Mouse (Mus musculus) telencephalon, adult 2 months (tissue): Measurements from ENCODE around the gene Ptprg.
"Not testable (repeated sequence)": the region's sequence is repeated elsewhere in the genome, so short reads cannot be mapped to it uniquely, and the experiment has no call there.

Source experiments
- DNase-seq: peaks from one replicate; pipeline ENCODE4 v3.0.0-alpha.2; 2011; ENCODE audit warnings: low read depth, low spot score

Ptprg gene

GRCm38 (mm10) chr14:11962561-11962960 lies 409.2 kb downstream of the Ptprg start:
- no peak for DNase-seq

DNA sequence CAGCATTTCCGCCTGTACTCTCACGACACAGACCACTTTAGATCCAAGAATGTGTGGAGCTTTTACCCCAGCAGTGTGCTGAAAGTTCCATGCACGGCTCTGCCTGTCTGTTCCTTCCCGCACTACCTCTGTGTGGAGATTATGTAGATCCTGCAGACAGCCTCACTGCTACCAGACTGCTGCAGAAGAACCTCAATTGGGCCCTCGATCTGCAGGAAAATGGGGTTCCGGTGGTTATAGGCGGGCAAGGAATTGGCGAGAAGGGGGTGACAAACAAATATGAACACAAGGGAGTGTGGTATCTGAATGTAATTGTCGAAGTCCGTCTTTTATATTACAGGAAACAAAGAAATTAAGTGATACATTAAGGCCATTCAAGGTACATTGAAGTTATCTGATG lies 410.5 kb downstream of the Ptprg start:
- no peak for DNase-seq

GRCm38 (mm10) chr14:11964326-11964725 lies 411.0 kb downstream of the Ptprg start:
- DNase-seq, result not testable (repeated sequence)

DNA sequence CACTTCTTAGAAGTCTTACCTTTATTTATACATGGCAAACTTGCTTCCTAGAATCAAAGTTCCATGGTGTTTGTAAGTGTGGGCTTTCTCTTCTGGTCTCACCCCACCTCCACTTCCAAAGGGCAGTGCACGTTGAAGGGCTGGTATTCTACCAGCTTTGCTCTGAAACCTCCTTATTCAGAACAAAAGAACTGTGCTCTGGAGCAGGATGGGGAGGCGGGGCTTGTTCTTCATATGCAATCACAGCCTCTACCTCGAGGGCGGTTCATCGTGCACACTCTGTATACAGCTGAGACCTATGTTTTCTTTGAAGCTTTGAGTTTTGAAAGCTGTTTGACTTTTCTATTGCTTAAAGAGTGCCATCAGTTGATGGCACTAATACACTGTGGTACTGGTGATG lies 412.5 kb downstream of the Ptprg start:
- DNase-seq, result no peak

DNA sequence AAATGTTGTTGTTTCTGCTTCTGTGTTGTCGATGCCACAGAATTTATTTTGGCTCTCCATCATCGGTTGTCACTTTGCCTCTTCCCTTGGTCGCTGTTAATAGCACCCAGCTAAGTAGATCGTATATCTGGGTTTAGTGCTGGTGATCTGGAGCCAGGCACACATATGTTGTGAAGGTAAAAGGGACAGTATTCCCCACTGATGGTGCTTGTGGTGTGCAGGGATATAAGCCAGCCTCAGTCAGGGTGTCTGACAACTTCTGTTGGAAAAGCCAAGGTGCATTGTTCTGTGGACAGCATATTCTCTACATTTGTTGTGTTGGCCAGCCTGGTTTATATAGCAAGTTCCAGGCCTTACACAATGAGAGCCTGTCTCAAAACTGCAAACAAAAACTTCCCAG lies 428.4 kb downstream of the Ptprg start:
- no peak for DNase-seq

- DNase-seq, result no peak
These were observed 429.7 kb downstream of the Ptprg start for GRCm38 (mm10) chr14:11983031-11983430.

- no peak for DNase-seq
These were observed 430.8 kb downstream of the Ptprg start for GRCm38 (mm10) chr14:11984086-11984485.

DNA sequence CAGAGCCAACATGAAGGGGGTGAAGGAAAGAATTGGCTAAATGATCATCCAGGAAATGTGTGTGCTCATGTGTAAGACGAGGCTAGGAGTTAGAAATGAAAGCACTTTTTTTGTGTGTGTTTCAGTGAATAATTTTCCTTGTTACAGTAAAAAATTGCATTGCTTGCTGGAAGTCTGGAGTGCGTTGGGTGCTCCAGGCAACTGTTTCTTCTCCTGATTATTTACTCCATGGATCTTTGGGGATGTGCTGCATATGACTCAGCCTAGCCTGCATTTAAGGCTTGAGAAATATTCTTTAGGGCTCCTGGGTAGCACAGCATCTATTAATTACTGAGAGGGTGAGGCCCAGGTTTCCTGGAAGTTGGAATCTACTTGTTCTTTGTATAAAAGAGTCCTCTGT lies 435.6 kb downstream of the Ptprg start:
- DNase-seq, result no peak

- no peak for DNase-seq
These were observed 437.8 kb downstream of the Ptprg start for GRCm38 (mm10) chr14:11991151-11991550.

- no peak for DNase-seq
These were observed 438.8 kb downstream of the Ptprg start for GRCm38 (mm10) chr14:11992111-11992510.

DNA sequence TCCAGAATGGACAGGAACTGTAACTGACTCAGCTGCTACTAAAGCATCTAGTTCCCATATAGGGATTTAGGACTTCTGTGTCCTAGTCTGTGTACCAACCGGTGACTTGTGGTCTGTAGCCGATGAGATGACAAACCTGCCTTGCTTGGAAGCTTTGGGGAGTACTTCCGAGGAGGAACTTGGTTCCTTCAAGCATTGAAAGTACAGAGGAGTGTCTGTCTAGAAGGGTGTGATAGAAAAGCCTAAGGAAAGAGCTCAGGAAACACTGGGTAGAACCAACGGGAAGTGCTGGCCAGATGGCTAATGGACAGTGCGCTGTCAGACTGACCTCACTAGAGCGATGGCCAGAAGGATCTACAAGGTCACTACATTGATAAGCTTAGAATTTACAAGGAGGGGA lies 439.2 kb downstream of the Ptprg start:
- DNase-seq, result no peak

DNA sequence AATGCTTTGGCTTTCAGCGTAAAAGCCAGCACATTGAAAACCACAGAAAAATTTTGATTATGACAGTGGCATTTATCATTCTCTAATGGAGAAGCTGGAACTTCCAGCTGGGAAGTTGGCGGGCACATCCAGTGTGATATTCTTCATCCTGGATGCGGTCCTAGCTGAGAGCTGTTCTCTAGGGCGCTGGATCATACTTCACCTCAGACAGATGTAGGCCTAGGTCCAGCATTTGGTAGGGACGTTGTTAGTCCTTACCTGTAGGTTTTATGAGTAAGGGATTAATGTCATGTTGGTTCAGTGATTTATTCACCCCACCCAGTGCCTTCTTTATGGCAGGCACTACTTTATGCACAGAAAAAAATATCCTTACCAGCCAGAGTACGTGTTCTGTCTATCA lies 444.2 kb downstream of the Ptprg start:
- no peak for DNase-seq

DNA sequence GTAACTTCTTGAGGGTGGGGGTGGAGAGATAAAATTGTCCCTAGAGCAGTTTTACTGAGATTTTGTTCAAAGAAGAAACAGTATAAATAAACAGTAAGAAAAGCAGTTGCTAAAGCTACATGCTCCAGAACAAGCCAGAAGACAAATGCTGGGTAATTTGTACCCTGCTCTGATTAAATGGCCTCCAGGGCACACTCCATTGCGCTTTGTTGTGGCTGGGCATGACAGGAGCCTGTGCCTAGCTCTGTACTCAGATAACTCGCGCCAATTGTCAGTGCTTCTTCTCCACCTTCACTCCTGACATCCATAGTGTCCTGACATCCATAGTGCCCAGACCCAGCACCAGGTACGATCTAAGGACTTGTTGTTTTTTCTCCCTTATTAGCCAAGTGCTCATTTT lies 445.1 kb downstream of the Ptprg start:
- DNase-seq, result no peak

GRCm38 (mm10) chr14:12004061-12004460 lies 450.7 kb downstream of the Ptprg start:
- peak; percentile 58 for DNase-seq

DNA sequence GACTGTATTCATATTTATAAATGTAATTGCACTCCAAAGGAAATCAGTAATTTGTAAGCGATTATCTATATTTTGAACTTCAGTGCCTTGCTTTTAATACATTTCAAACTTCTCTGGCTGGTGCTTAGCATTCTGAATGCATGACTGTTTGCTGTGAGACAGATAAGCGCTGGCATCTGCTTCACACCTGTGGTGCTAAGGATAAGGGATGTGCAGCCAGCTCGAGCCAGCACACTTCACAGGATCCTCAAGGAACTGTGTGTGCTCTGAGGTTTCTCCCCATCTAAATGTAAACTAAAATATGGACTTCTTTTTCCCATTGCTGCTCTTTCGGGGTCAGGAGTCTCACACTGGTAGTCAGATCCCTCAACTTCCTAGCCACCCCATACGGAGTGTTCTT lies 458.4 kb downstream of the Ptprg start:
- DNase-seq, result peak; percentile 22

- DNase-seq, result no peak
These were observed 472.7 kb downstream of the Ptprg start for GRCm38 (mm10) chr14:12025812-12026728.

- DNase-seq, result no peak
These were observed 473.9 kb downstream of the Ptprg start for GRCm38 (mm10) chr14:12027247-12027646.

GRCm38 (mm10) chr14:12029926-12030325 lies 476.6 kb downstream of the Ptprg start:
- DNase-seq, result no peak

GRCm38 (mm10) chr14:12036530-12037283 lies 483.4 kb downstream of the Ptprg start:
- no peak for DNase-seq

- DNase-seq, result peak; percentile 44
These were observed 486.4 kb downstream of the Ptprg start for GRCm38 (mm10) chr14:12039743-12040142.

- DNase-seq, result no peak
These were observed 488.2 kb downstream of the Ptprg start for GRCm38 (mm10) chr14:12041566-12041965.

- no peak for DNase-seq
These were observed 493.0 kb downstream of the Ptprg start for GRCm38 (mm10) chr14:12046226-12046882.
